Mouse (Mus musculus): ENCODE measurements around the gene Greb1.

- TF ChIP-seq CTCF (IDR thresholded peaks at IDR 0.05; ENCODE audit: control insufficient read depth, insufficient read depth, low read length) (no peak), POLR2A (IDR thresholded peaks at IDR 0.05; ENCODE audit: borderline replicate concordance, control insufficient read depth, low read depth, low read length) (no peak)
Observed at GRCm38 (mm10) chr12:16793371-16793770, 7.3 kb downstream of the Greb1 start.

All from bone marrow, adult 2 months (tissue).